Mouse (Mus musculus): ENCODE measurements around the gene Pkig.

GRCm38 (mm10) chr2:163613990-163614389, 44.2 kb upstream of the Pkig start:
- TF ChIP-seq CTCF (IDR thresholded peaks at IDR 0.05; ENCODE audit: low read depth, low read length): peak; percentile 27
- no peak for TF ChIP-seq EP300 (IDR thresholded peaks at IDR 0.05; ENCODE audit: insufficient read depth, low read depth, low read length)
